Mouse (Mus musculus): Measurements from ENCODE around the gene Rrnad1. TPM values are rescaled to one million over a fixed set of nuclear protein-coding genes. Genes with fewer than 3 reads are reported as not detected.

Rrnad1 gene
- 15.7 and 15.9 TPM in 2 replicates for total RNA-seq (2017)

GRCm38 (mm10) chr3:87930078-87930795 is at the start of gene Rrnad1, which contains the start of gene Isg20l2:
Rrnad1 (minus strand) TSS chr3:87930717.
Isg20l2 (plus strand) TSS chr3:87930314.
- ATAC-seq (replicated peaks in 1 of 2; ENCODE audit: insufficient read depth in 1 of 2, low FRiP score in 2 of 2, low TSS enrichment in 1 of 2, low read depth in 1 of 2, poor library complexity in 2 of 2, severe bottlenecking in 2 of 2): peak; percentile 89 to 95

GRCm38 (mm10) chr3:87980085-87980484 is 49.6 kb upstream of the Rrnad1 start:
- no peak for ATAC-seq (replicated peaks in 1 of 2; ENCODE audit: insufficient read depth in 1 of 2, low FRiP score in 2 of 2, low TSS enrichment in 1 of 2, low read depth in 1 of 2, poor library complexity in 2 of 2, severe bottlenecking in 2 of 2)

GRCm38 (mm10) chr3:87979493-87979892 is 49.0 kb upstream of the Rrnad1 start:
- no peak for ATAC-seq (replicated peaks in 1 of 2; ENCODE audit: insufficient read depth in 1 of 2, low FRiP score in 2 of 2, low TSS enrichment in 1 of 2, low read depth in 1 of 2, poor library complexity in 2 of 2, severe bottlenecking in 2 of 2)

- ATAC-seq (replicated peaks in 1 of 2; ENCODE audit: insufficient read depth in 1 of 2, low FRiP score in 2 of 2, low TSS enrichment in 1 of 2, low read depth in 1 of 2, poor library complexity in 2 of 2, severe bottlenecking in 2 of 2): no peak
These were observed 44.0 kb upstream of the Rrnad1 start for GRCm38 (mm10) chr3:87974381-87974987.

GRCm38 (mm10) chr3:87973593-87974380 is 43.3 kb upstream of the Rrnad1 start:
- no peak for ATAC-seq (replicated peaks in 1 of 2; ENCODE audit: insufficient read depth in 1 of 2, low FRiP score in 2 of 2, low TSS enrichment in 1 of 2, low read depth in 1 of 2, poor library complexity in 2 of 2, severe bottlenecking in 2 of 2)

GRCm38 (mm10) chr3:87972776-87973175 is 42.3 kb upstream of the Rrnad1 start:
- ATAC-seq (replicated peaks in 1 of 2; ENCODE audit: insufficient read depth in 1 of 2, low FRiP score in 2 of 2, low TSS enrichment in 1 of 2, low read depth in 1 of 2, poor library complexity in 2 of 2, severe bottlenecking in 2 of 2): no peak

- ATAC-seq (replicated peaks in 1 of 2; ENCODE audit: insufficient read depth in 1 of 2, low FRiP score in 2 of 2, low TSS enrichment in 1 of 2, low read depth in 1 of 2, poor library complexity in 2 of 2, severe bottlenecking in 2 of 2): no peak
These were observed 41.7 kb upstream of the Rrnad1 start for GRCm38 (mm10) chr3:87972203-87972664.

GRCm38 (mm10) chr3:87971489-87972202 is 41.1 kb upstream of the Rrnad1 start:
- no peak for ATAC-seq (replicated peaks in 1 of 2; ENCODE audit: insufficient read depth in 1 of 2, low FRiP score in 2 of 2, low TSS enrichment in 1 of 2, low read depth in 1 of 2, poor library complexity in 2 of 2, severe bottlenecking in 2 of 2)

GRCm38 (mm10) chr3:87970939-87971488 is 40.5 kb upstream of the Rrnad1 start, which contains the start of gene Nes:
Nes (plus strand) TSS chr3:87971078.
- ATAC-seq (replicated peaks in 1 of 2; ENCODE audit: insufficient read depth in 1 of 2, low FRiP score in 2 of 2, low TSS enrichment in 1 of 2, low read depth in 1 of 2, poor library complexity in 2 of 2, severe bottlenecking in 2 of 2): peak; percentile 14 to 18; a peak in 1 of 4 replicates

GRCm38 (mm10) chr3:87970184-87970938 is 39.8 kb upstream of the Rrnad1 start:
- 0 out of 4 replicates have a peak, but pooled peaks of 1 of the 2 experiments have one; percentile 20 for ATAC-seq (replicated peaks in 1 of 2; ENCODE audit: insufficient read depth in 1 of 2, low FRiP score in 2 of 2, low TSS enrichment in 1 of 2, low read depth in 1 of 2, poor library complexity in 2 of 2, severe bottlenecking in 2 of 2)

- ATAC-seq (replicated peaks in 1 of 2; ENCODE audit: insufficient read depth in 1 of 2, low FRiP score in 2 of 2, low TSS enrichment in 1 of 2, low read depth in 1 of 2, poor library complexity in 2 of 2, severe bottlenecking in 2 of 2): peak; percentile 97 to 99
These were observed 30.2 kb upstream of the Rrnad1 start for GRCm38 (mm10) chr3:87960586-87961191.

- no peak for ATAC-seq (replicated peaks in 1 of 2; ENCODE audit: insufficient read depth in 1 of 2, low FRiP score in 2 of 2, low TSS enrichment in 1 of 2, low read depth in 1 of 2, poor library complexity in 2 of 2, severe bottlenecking in 2 of 2)
These were observed 29.7 kb upstream of the Rrnad1 start for GRCm38 (mm10) chr3:87960191-87960585.

- ATAC-seq (replicated peaks in 1 of 2; ENCODE audit: insufficient read depth in 1 of 2, low FRiP score in 2 of 2, low TSS enrichment in 1 of 2, low read depth in 1 of 2, poor library complexity in 2 of 2, severe bottlenecking in 2 of 2): no peak
These were observed 28.9 kb upstream of the Rrnad1 start for GRCm38 (mm10) chr3:87959371-87959770.

- no peak for ATAC-seq (replicated peaks in 1 of 2; ENCODE audit: insufficient read depth in 1 of 2, low FRiP score in 2 of 2, low TSS enrichment in 1 of 2, low read depth in 1 of 2, poor library complexity in 2 of 2, severe bottlenecking in 2 of 2)
These were observed 28.4 kb upstream of the Rrnad1 start for GRCm38 (mm10) chr3:87958967-87959366.

GRCm38 (mm10) chr3:87958476-87958875 is 28.0 kb upstream of the Rrnad1 start:
- no peak for ATAC-seq (replicated peaks in 1 of 2; ENCODE audit: insufficient read depth in 1 of 2, low FRiP score in 2 of 2, low TSS enrichment in 1 of 2, low read depth in 1 of 2, poor library complexity in 2 of 2, severe bottlenecking in 2 of 2)

- ATAC-seq (replicated peaks in 1 of 2; ENCODE audit: insufficient read depth in 1 of 2, low FRiP score in 2 of 2, low TSS enrichment in 1 of 2, low read depth in 1 of 2, poor library complexity in 2 of 2, severe bottlenecking in 2 of 2): no peak
These were observed 27.5 kb upstream of the Rrnad1 start for GRCm38 (mm10) chr3:87958056-87958455.

Measured in hematopoietic stem cell, adult 5-6 weeks (primary cell).